Mouse (Mus musculus) megakaryocyte, embryonic 14.5 days (primary cell): ENCODE results near the gene Fam117a. TPM values are rescaled to one million over a fixed set of nuclear protein-coding genes. Genes with fewer than 3 reads are reported as not detected.

Experiments
- H3K27me3 ChIP-seq: replicated peaks from 2 replicates; pipeline ENCODE3; 2012; ENCODE audit warnings: inconsistent platforms
- H3K36me3 ChIP-seq: replicated peaks from 2 replicates; pipeline ENCODE3; 2012; ENCODE audit warnings: low read length, inconsistent platforms, mixed read lengths
- H3K4me1 ChIP-seq: 2 replicates; pipeline ENCODE4 v1.6.1; 2012; ENCODE audit warnings: inconsistent platforms
- H3K4me3 ChIP-seq: replicated peaks from 2 replicates; pipeline ENCODE3; 2012; ENCODE audit warnings: moderate library complexity, mild to moderate bottlenecking, inconsistent platforms
- H3K9me3 ChIP-seq: 2 replicates; pipeline ENCODE4 v1.6.1; 2012; ENCODE audit warnings: inconsistent platforms
- FLI1 ChIP-seq: IDR thresholded peaks from 2 replicates; pipeline ENCODE4 v1.6.1; 2012; ENCODE audit warnings: low read length, inconsistent platforms, mixed read lengths
- GATA1 ChIP-seq: IDR thresholded peaks from 3 replicates; pipeline ENCODE4 v1.6.1; 2012; ENCODE audit warnings: mixed read lengths, low read length, inconsistent platforms, borderline replicate concordance
- polyA plus RNA-seq: library from polyadenylated mRNA; stranded (reverse); fragments of >175 nt; gene quantifications from 2 replicates; pipeline ENCODE4 v1.2.3, GENCODE M21; 2012; ENCODE audit warnings: low replicate concordance; ENCODE audit not compliant: insufficient read depth

Fam117a gene
- polyA plus RNA-seq, 1 experiment: 42.4 TPM

DNA sequence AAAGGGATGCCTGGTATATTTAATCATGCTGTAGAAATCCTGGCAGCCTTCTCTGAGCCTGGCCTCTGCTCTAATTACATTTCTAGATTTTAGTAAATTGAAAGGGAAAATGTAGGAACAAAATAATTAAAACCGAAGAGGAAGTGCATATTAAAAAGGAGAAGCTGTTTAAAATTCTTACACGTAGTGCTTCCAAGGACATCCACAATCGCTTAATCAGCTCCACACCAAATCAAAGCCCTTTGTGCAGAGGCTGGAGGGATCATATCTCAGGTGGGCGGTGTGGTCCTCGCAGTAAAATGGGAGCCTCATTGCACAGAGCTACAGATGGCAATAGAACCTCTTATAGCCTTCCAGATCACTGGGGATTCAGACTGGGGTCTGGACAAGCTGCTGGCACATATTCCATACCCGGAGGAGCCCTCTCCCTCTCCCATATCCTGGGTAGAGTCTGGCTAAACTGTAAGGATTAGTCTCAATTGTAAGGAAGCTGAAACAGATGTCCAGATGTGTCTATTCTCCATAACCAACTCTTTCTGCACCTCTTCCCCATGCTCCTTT lies 74.7 kb downstream of the Fam117a start:
- no peaks in the 10 kb centered on the region for H3K9me3 ChIP-seq
- no peak overlapping the region for H3K4me3 ChIP-seq
- H3K36me3 ChIP-seq: no peaks in the 10 kb centered on the region
- peaks cover 2% of the 10 kb centered on the region for H3K27me3 ChIP-seq
- H3K4me1 ChIP-seq: peaks cover 31% of the 10 kb centered on the region
- TF ChIP-seq FLI1 (no peak), GATA1 (no peak)

DNA sequence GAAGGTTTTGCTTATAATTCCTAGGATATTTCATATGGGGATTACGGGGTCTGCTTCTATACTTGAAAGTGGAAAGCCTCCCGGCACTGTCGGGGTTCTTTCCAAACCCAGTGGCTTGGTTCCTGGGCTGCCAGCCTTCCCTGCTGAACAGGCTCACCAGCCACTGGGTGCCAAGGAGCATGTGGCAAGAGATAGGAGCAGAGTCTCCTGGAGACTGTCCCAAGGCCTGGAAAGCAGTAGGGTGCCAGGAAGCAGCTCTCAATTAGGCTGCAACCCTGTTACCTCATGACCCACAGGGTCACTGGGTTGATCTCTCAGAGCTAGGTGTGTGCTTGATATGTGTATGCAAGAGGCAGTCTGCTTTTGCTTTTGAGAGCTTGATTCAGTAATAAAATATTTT lies 75.8 kb downstream of the Fam117a start:
- Histone ChIP-seq H3K4me1 (peaks cover 42% of the 10 kb centered on the region), H3K9me3 (no peaks in the 10 kb centered on the region), H3K36me3 (peaks cover 4% of the 10 kb centered on the region), H3K27me3 (peaks cover 2% of the 10 kb centered on the region), H3K4me3 (no peak overlapping the region)
- no peak for TF ChIP-seq FLI1
- no peak for TF ChIP-seq GATA1

DNA sequence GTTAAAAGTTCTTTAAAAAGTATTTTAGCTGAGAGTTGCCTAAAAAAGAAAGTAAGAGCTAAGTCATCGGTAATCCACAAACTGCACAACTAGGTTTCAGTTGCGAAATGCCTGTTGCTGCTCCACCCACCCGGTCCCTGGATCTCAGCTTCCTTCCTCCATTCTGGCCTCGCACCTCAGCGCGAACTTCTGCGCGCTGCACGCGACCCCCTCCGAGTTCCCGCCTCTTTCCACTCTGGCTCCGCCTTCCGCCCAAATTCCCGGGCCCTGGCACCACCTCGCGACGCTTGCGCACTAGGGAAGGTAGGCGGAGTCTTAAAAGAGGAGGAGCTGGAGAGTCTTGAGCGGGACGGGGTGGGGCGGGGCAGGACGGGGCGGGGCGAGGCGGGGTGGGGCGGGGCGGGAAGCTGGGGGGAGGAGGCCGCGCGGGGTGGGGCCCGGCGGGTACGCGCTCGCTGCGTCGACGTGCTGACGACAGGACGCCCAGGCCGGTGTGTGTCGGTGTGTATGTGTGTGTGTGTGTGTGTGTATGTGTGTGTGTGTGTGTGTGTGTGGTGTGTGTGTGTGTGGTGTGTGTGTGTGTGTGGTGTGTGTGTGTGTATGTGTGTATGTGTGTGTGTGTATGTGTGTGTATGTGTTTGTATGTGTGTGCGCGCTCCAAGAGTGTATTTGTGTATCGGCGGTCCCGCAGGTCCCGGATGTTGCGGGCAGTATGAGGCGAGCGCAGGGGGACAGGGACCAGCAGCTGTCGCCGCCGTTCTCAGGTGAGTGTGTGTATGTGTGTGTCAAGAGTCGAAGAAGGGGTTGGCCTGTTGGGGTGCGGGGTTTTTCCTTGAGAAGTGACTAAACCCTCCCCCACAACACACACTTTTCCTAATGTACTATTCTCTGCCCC lies 77.1 kb downstream of the Fam117a start, which contains the start of gene Spop:
Spop (plus strand) TSS at position 440 of the 895 bp plus-strand sequence.
- no peak for TF ChIP-seq FLI1
- TF ChIP-seq GATA1: no peak
- H3K4me3 ChIP-seq: peak within 1 kb of the TSS; percentile 96
- H3K4me1 ChIP-seq: peaks cover 44% of the 10 kb centered on the region
- H3K9me3 ChIP-seq: no peaks in the 10 kb centered on the region
- H3K27me3 ChIP-seq: peaks cover 2% of the 10 kb centered on the region
- peaks cover 12% of the 10 kb centered on the region for H3K36me3 ChIP-seq

DNA sequence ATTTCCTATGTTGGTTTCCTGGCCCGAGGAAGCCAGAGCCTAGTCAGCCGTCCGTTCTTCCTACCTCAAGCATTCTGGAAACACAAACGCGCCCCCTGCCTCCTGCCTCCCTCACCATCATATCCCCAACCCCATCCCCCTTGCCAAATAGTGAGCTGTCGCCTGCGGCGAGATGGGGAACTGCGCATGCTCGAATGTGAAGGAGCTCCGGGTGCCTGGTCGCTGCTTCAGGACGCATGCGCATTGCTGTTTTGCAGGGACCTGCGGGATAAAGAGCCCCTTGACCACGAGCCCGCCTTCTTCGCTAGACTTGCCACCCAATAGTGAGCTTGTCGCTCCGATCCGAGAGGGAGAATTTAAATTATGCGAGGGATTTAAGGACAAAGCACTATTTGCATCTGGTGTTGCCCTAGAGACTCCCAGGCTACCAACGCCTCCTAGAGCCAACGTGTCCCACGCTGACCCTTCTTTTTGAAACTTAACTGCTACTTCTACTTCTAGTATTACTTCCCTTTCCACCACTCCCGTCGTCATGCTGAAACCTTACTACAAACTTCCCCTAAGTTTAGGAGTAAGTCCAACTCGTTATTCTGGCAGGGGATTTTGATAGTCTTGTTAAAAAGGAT lies 77.8 kb downstream of the Fam117a start:
- Histone ChIP-seq H3K4me1 (peaks cover 44% of the 10 kb centered on the region), H3K36me3 (peaks cover 20% of the 10 kb centered on the region), H3K4me3 (peak overlapping the region; percentile 96), H3K9me3 (no peaks in the 10 kb centered on the region), H3K27me3 (peaks cover 2% of the 10 kb centered on the region)
- TF ChIP-seq FLI1: no peak

DNA sequence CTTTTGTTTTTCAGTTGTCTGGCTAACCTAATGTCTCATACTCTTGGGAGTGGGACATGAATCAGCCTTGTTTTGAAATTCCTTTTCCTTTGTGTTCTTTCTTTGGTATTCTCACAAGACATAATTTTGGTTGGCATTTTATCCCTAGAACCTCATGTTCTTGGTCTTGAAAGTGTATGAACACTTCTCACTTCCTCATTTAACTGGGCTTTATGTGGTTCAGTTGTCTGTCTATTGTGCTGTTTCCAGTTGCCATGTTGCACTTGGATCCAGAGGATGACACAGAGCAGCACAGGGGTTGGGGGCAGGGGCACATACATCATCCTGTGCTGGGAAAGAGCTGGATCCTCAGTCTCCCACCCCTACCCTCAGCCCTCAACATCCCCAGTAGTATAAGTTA lies 79.1 kb downstream of the Fam117a start:
- H3K27me3 ChIP-seq: peaks cover 2% of the 10 kb centered on the region
- H3K9me3 ChIP-seq: no peaks in the 10 kb centered on the region
- H3K4me3 ChIP-seq: peak overlapping the region; percentile 96
- peaks cover 44% of the 10 kb centered on the region for H3K4me1 ChIP-seq
- H3K36me3 ChIP-seq: peaks cover 25% of the 10 kb centered on the region
- TF ChIP-seq FLI1: no peak
- TF ChIP-seq GATA1: no peak

DNA sequence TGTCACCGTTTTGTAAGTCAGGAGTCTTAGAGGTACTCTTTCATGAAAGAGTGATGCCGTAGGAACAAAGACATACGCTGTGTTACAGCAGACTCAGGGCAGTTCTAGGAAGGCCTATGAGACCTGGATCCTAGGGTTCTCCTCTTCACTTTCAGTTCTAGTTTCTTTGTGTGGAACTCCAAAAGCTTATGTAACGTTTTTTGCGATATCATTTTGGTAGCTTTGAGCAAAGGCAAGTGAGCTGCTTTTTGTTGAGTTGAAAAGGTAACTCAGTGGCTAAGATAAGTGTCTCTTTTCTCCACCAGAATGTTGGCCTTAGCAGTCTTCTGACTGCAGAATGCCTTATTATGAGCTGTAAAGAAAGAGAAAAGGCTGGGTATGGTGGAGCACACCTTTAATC lies 80.5 kb downstream of the Fam117a start:
- Histone ChIP-seq H3K4me1 (peaks cover 46% of the 10 kb centered on the region), H3K9me3 (no peaks in the 10 kb centered on the region), H3K4me3 (no peak overlapping the region), H3K36me3 (peaks cover 31% of the 10 kb centered on the region), H3K27me3 (no peaks in the 10 kb centered on the region)
- TF ChIP-seq GATA1 (no peak), FLI1 (no peak)

DNA sequence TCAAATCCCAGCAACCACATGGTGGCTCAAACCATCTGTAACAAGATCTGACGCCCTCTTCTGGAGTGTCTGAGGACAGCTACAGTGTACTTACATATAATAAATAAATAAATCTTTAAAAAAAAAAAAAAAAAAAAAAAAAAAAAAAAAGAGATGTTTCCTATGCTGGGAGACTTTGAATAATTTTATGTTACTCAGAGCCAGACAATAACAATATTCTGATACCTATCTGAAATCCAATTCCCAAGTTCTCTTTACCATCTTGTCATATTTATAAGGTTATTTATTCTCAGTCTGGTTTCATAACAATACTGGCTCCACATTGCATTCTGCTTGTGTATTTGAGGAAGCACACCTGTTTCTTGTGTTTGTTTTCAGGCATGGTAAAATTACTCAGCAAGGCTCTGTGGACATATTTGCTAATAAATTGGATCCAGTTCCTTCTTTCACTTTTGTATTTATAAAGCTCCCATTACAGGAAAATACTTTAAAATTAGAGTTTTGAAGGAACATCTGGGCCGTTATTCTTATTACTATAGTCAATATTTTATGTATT lies 84.1 kb downstream of the Fam117a start:
- Histone ChIP-seq H3K27me3 (no peaks in the 10 kb centered on the region), H3K36me3 (peaks cover 39% of the 10 kb centered on the region), H3K4me1 (peaks cover 44% of the 10 kb centered on the region), H3K4me3 (no peak overlapping the region), H3K9me3 (no peaks in the 10 kb centered on the region)
- no peak for TF ChIP-seq GATA1
- TF ChIP-seq FLI1: no peak

DNA sequence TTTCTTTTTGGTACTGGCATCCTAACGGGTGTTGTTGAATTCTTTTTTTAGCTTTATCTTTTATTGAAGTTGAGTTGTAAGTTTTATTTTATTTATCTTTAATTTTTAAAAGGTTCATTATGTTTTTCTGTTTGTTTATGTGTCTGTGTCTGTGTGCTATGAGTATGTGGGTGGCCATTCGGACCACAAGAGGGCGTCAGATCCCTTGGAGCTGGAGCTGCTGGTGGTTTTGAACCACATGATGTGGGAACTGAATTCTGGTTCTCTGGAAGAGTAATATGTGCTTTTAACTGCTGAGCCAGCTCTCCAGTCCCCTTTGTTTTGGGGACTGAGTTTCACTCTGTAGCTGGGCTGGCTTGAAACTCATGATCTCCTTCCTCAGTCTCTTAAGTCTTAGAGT lies 86.7 kb downstream of the Fam117a start:
- Histone ChIP-seq H3K9me3 (no peaks in the 10 kb centered on the region), H3K36me3 (peaks cover 31% of the 10 kb centered on the region), H3K4me3 (no peak overlapping the region), H3K27me3 (no peaks in the 10 kb centered on the region), H3K4me1 (peaks cover 25% of the 10 kb centered on the region; the same call in 1 of the 2 replicates)
- TF ChIP-seq GATA1 (no peak), FLI1 (no peak)

DNA sequence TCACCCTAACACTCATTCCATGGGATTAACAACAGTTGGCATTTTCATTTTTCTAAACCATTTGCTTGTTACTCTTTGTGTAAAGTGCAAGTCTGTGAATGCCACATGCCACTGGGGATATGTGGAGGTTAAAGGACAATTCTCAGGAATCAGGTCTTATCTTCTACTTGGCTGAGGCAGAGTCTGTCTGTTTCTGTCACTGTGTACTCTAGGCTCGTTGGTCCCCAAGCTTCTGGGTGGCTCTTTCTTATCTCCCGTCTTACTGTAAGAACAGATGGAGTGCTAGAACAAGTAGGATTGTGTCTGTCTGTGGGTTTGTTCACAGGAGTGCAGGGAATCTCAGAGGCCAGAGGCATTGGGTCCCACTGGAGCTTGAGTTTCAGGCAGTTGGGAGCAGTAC lies 94.5 kb downstream of the Fam117a start:
- Histone ChIP-seq H3K4me1 (peaks cover 38% of the 10 kb centered on the region), H3K4me3 (no peak overlapping the region), H3K9me3 (no peaks in the 10 kb centered on the region), H3K36me3 (peaks cover 24% of the 10 kb centered on the region), H3K27me3 (no peaks in the 10 kb centered on the region)
- TF ChIP-seq GATA1: no peak
- no peak for TF ChIP-seq FLI1

Other genes starting within 250 kb of the Fam117a start
- not detected in 2 replicates for gene Dlx3, start 216.9 kb upstream of the Fam117a start, polyA plus RNA-seq
- gene Dlx4, start 190.8 kb upstream of the Fam117a start, polyA plus RNA-seq: not detected in 2 replicates
- gene Tac4, start 75.5 kb upstream of the Fam117a start, polyA plus RNA-seq: 1.3 and 1.9 TPM in 2 replicates
- 0.48 and 11.7 TPM in 2 replicates for gene Kat7, start 26.8 kb upstream of the Fam117a start, polyA plus RNA-seq
- 11.3 and 13.2 TPM in 2 replicates for gene Slc35b1, start 47.7 kb downstream of the Fam117a start, polyA plus RNA-seq
- 4.1 and 20.4 TPM in 2 replicates for gene Spop, start 77.1 kb downstream of the Fam117a start, polyA plus RNA-seq
- gene Nxph3, start 177.6 kb downstream of the Fam117a start, polyA plus RNA-seq: 0.04 TPM in 1 of 2 replicates, not detected in the other